Mouse (Mus musculus): ENCODE measurements around the gene Kin. TPM values are rescaled to one million over a fixed set of nuclear protein-coding genes. Genes with fewer than 3 reads are reported as not detected.

Gene Kin
- polyA plus RNA-seq, 1 experiment from 2014 or later: 35.3 TPM

GRCm38 (mm10) chr2:10094327-10095100, 14.1 kb downstream of the Kin start:
- H3K36me3 ChIP-seq (ENCODE audit: control insufficient read depth, insufficient read depth, low read length): peaks cover 20% of the 10 kb centered on the region
- DNase-seq (ENCODE audit: low spot score) (no peak), ATAC-seq (replicated peaks; ENCODE audit: low FRiP score) (peak; percentile 48; the same call in 1 of the 2 replicates)
- H3K4me1 ChIP-seq (replicated peaks; ENCODE audit: control insufficient read depth, insufficient read depth, low read length): no peaks in the 10 kb centered on the region; the same call in 1 of the 2 replicates
- no peak overlapping the region for H3K4me3 ChIP-seq (ENCODE audit: low read depth, low read length)
- no peak overlapping the region for H3K4me2 ChIP-seq
- H3K27ac ChIP-seq (ENCODE audit: low read depth, low read length): peak overlapping the region; percentile 43
- H3K9ac ChIP-seq (ENCODE audit: low read depth, low read length): no peak overlapping the region
- no peaks in the 10 kb centered on the region for H3K9me3 ChIP-seq (ENCODE audit: control insufficient read depth, low read length)
- WGBS: 76% methylated on average over 14 of the region's 14 CpGs
- no peaks in the 10 kb centered on the region for H3K27me3 ChIP-seq (replicated peaks; ENCODE audit: control insufficient read depth, insufficient read depth, low read length)

- no peak for DNase-seq (ENCODE audit: low spot score)
- Histone ChIP-seq H3K4me3 (ENCODE audit: low read depth, low read length) (no peak overlapping the region), H3K9ac (ENCODE audit: low read depth, low read length) (no peak overlapping the region), H3K9me3 (ENCODE audit: control insufficient read depth, low read length) (no peaks in the 10 kb centered on the region), H3K27me3 (replicated peaks; ENCODE audit: control insufficient read depth, insufficient read depth, low read length) (no peaks in the 10 kb centered on the region), H3K36me3 (ENCODE audit: control insufficient read depth, insufficient read depth, low read length) (no peaks in the 10 kb centered on the region; the same call in 1 of the 2 replicates), H3K27ac (ENCODE audit: low read depth, low read length) (no peak overlapping the region), H3K4me1 (replicated peaks; ENCODE audit: control insufficient read depth, insufficient read depth, low read length) (no peaks in the 10 kb centered on the region; the same call in 1 of the 2 replicates), H3K4me2 (no peak overlapping the region)
- no peak for ATAC-seq (replicated peaks; ENCODE audit: low FRiP score)
- WGBS: 38% methylated on average over 9 of the region's 9 CpGs
Observed at GRCm38 (mm10) chr2:10098598-10099215, 18.3 kb downstream of the Kin start.

- H3K4me2 ChIP-seq: no peak overlapping the region
- 52% methylated on average over 2 of the region's 2 CpGs for WGBS
- no peak overlapping the region for H3K4me3 ChIP-seq (ENCODE audit: low read depth, low read length)
- H3K4me1 ChIP-seq (replicated peaks; ENCODE audit: control insufficient read depth, insufficient read depth, low read length): no peaks in the 10 kb centered on the region; the same call in 1 of the 2 replicates
- H3K27ac ChIP-seq (ENCODE audit: low read depth, low read length): no peak overlapping the region; the same call in none of the 2 replicates
- ATAC-seq (replicated peaks; ENCODE audit: low FRiP score) (no peak), DNase-seq (ENCODE audit: low spot score) (no peak)
- H3K36me3 ChIP-seq (ENCODE audit: control insufficient read depth, insufficient read depth, low read length): no peaks in the 10 kb centered on the region; the same call in 1 of the 2 replicates
- no peaks in the 10 kb centered on the region for H3K9me3 ChIP-seq (ENCODE audit: control insufficient read depth, low read length)
- no peak overlapping the region for H3K9ac ChIP-seq (ENCODE audit: low read depth, low read length)
- H3K27me3 ChIP-seq (replicated peaks; ENCODE audit: control insufficient read depth, insufficient read depth, low read length): no peaks in the 10 kb centered on the region
Observed at GRCm38 (mm10) chr2:10100471-10100870, 20.1 kb downstream of the Kin start.

- H3K4me3 ChIP-seq (ENCODE audit: low read depth, low read length): no peak overlapping the region
- no peaks in the 10 kb centered on the region; the same call in 1 of the 2 replicates for H3K36me3 ChIP-seq (ENCODE audit: control insufficient read depth, insufficient read depth, low read length)
- H3K9me3 ChIP-seq (ENCODE audit: control insufficient read depth, low read length): no peaks in the 10 kb centered on the region
- no peak for DNase-seq (ENCODE audit: low spot score)
- no peaks in the 10 kb centered on the region for H3K27me3 ChIP-seq (replicated peaks; ENCODE audit: control insufficient read depth, insufficient read depth, low read length)
- no peak overlapping the region for H3K9ac ChIP-seq (ENCODE audit: low read depth, low read length)
- peak; percentile 35; the same call in 1 of the 2 replicates for ATAC-seq (replicated peaks; ENCODE audit: low FRiP score)
- peak overlapping the region; percentile 19; the same call in 1 of the 2 replicates for H3K27ac ChIP-seq (ENCODE audit: low read depth, low read length)
- no peaks in the 10 kb centered on the region; the same call in 1 of the 2 replicates for H3K4me1 ChIP-seq (replicated peaks; ENCODE audit: control insufficient read depth, insufficient read depth, low read length)
- no peak overlapping the region for H3K4me2 ChIP-seq
- WGBS: 33% methylated on average over 6 of the region's 6 CpGs
Observed at GRCm38 (mm10) chr2:10101180-10101579, 20.8 kb downstream of the Kin start.

- H3K9me3 ChIP-seq (ENCODE audit: control insufficient read depth, low read length): no peaks in the 10 kb centered on the region
- no peak overlapping the region for H3K4me2 ChIP-seq
- H3K27me3 ChIP-seq (replicated peaks; ENCODE audit: control insufficient read depth, insufficient read depth, low read length): no peaks in the 10 kb centered on the region
- DNase-seq (ENCODE audit: low spot score) (no peak), ATAC-seq (replicated peaks; ENCODE audit: low FRiP score) (no peak)
- no peak overlapping the region for H3K27ac ChIP-seq (ENCODE audit: low read depth, low read length)
- H3K36me3 ChIP-seq (ENCODE audit: control insufficient read depth, insufficient read depth, low read length): no peaks in the 10 kb centered on the region
- no peaks in the 10 kb centered on the region for H3K4me1 ChIP-seq (replicated peaks; ENCODE audit: control insufficient read depth, insufficient read depth, low read length)
- H3K4me3 ChIP-seq (ENCODE audit: low read depth, low read length): no peak overlapping the region
- 72% methylated on average over 6 of the region's 6 CpGs for WGBS
- no peak overlapping the region for H3K9ac ChIP-seq (ENCODE audit: low read depth, low read length)
Observed at GRCm38 (mm10) chr2:10108535-10109189, 28.3 kb downstream of the Kin start.

- H3K27ac ChIP-seq (ENCODE audit: low read depth, low read length): no peak overlapping the region
- no peak overlapping the region for H3K4me2 ChIP-seq
- no peaks in the 10 kb centered on the region for H3K36me3 ChIP-seq (ENCODE audit: control insufficient read depth, insufficient read depth, low read length)
- no peaks in the 10 kb centered on the region for H3K27me3 ChIP-seq (replicated peaks; ENCODE audit: control insufficient read depth, insufficient read depth, low read length)
- no peak overlapping the region for H3K9ac ChIP-seq (ENCODE audit: low read depth, low read length)
- no peak overlapping the region for H3K4me3 ChIP-seq (ENCODE audit: low read depth, low read length)
- no peak for DNase-seq (ENCODE audit: low spot score)
- ATAC-seq (replicated peaks; ENCODE audit: low FRiP score): no peak
- no peaks in the 10 kb centered on the region for H3K4me1 ChIP-seq (replicated peaks; ENCODE audit: control insufficient read depth, insufficient read depth, low read length)
- no peaks in the 10 kb centered on the region for H3K9me3 ChIP-seq (ENCODE audit: control insufficient read depth, low read length)
- 64% methylated on average over 1 of the region's 1 CpGs for WGBS
Observed at GRCm38 (mm10) chr2:10118751-10119150, 38.4 kb downstream of the Kin start.

GRCm38 (mm10) chr2:10119276-10119675, 38.9 kb downstream of the Kin start:
- no peak for DNase-seq (ENCODE audit: low spot score)
- H3K9me3 ChIP-seq (ENCODE audit: control insufficient read depth, low read length): no peaks in the 10 kb centered on the region
- H3K36me3 ChIP-seq (ENCODE audit: control insufficient read depth, insufficient read depth, low read length): no peaks in the 10 kb centered on the region
- no peak for ATAC-seq (replicated peaks; ENCODE audit: low FRiP score)
- no peaks in the 10 kb centered on the region for H3K27me3 ChIP-seq (replicated peaks; ENCODE audit: control insufficient read depth, insufficient read depth, low read length)
- H3K9ac ChIP-seq (ENCODE audit: low read depth, low read length): no peak overlapping the region
- H3K4me2 ChIP-seq: no peak overlapping the region
- no peak overlapping the region for H3K27ac ChIP-seq (ENCODE audit: low read depth, low read length)
- 76% methylated on average over 8 of the region's 8 CpGs for WGBS
- no peak overlapping the region for H3K4me3 ChIP-seq (ENCODE audit: low read depth, low read length)
- no peaks in the 10 kb centered on the region for H3K4me1 ChIP-seq (replicated peaks; ENCODE audit: control insufficient read depth, insufficient read depth, low read length)

- Histone ChIP-seq H3K4me2 (no peak overlapping the region), H3K4me3 (ENCODE audit: low read depth, low read length) (no peak overlapping the region), H3K36me3 (ENCODE audit: control insufficient read depth, insufficient read depth, low read length) (no peaks in the 10 kb centered on the region), H3K9ac (ENCODE audit: low read depth, low read length) (no peak overlapping the region), H3K4me1 (replicated peaks; ENCODE audit: control insufficient read depth, insufficient read depth, low read length) (no peaks in the 10 kb centered on the region), H3K27ac (ENCODE audit: low read depth, low read length) (no peak overlapping the region), H3K9me3 (ENCODE audit: control insufficient read depth, low read length) (no peaks in the 10 kb centered on the region), H3K27me3 (replicated peaks; ENCODE audit: control insufficient read depth, insufficient read depth, low read length) (no peaks in the 10 kb centered on the region)
- no peak for DNase-seq (ENCODE audit: low spot score)
- ATAC-seq (replicated peaks; ENCODE audit: low FRiP score): no peak
- 66% methylated on average over 3 of the region's 3 CpGs for WGBS
Observed at GRCm38 (mm10) chr2:10121826-10122225, 41.4 kb downstream of the Kin start.

Measured in liver, embryonic 11.5 days (tissue).